Mouse (Mus musculus): ENCODE data around the gene Wwp2. TPM values are rescaled to one million over a fixed set of nuclear protein-coding genes. Genes with fewer than 3 reads are reported as not detected.
"Not testable (repeated sequence)": the region's sequence is repeated elsewhere in the genome, so short reads cannot be mapped to it uniquely, and the experiment has no call there.

Wwp2 gene
- total and polyA plus RNA-seq, 2 experiments = 11.8 to 15.0 TPM

DNA sequence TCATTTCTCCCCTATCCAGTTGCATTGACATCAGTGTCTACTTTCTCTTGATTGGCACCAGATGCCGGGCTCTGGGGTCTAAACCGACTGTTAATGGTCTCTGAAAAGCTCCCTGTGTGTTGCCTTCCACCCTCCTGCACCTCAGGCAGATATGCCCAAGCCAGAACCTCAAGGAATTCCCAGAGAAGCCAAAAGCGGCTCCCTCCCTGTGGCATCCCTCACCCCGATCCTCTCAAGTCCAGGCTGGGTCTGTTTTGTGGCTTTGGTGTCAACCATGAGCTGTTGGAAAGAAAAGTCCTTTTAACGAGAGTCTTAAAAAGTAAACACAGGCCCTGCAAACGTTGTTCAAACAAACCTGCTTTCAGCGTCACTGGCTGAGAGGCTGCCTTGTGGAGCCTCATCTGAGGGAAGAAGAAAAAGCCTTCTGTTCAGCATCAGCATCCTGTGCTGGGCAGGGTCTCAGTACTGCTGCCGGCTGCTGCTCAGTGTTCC, 32.7 kb downstream of the Wwp2 start:
- TF ChIP-seq POLR2A (IDR thresholded peaks at IDR 0.05; ENCODE audit: extremely low read depth, insufficient read depth, low read length) = no peak
- TF ChIP-seq CTCF (IDR thresholded peaks at IDR 0.05; ENCODE audit: low read depth, low read length) = no peak
- WGBS = 45% methylated on average over 8 of the region's 8 CpGs

DNA sequence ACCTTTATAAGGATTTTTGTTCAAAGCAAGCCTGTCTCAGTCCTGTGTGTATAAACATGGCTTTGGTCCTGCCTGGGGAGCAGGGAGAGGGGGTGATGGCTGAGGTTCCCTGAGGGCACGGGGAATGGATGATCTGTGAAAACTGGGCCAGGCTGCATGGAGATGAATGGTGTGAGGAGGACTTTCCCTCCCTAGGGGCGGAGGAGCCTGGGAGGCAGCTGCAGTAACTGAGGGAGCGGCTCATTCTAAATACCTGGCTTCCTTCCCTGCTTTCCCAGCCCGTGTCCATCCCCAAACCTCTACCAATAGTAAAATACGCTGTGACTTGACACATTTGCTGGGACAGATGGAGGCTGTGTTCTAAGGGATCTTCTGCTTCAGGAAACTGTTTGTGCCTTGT, 34.1 kb downstream of the Wwp2 start:
- Histone ChIP-seq H3K4me3 (ENCODE audit: insufficient read depth, low read depth, low read length) (no peak overlapping the region), H3K36me3 (ENCODE audit: control insufficient read depth, insufficient read depth, low read length) (peaks cover 3% of the 10 kb centered on the region), H3K79me2 (ENCODE audit: control insufficient read depth, insufficient read depth, low read length) (no peaks in the 10 kb centered on the region), H3K27me3 (ENCODE audit: control insufficient read depth, insufficient read depth, low read length) (no peaks in the 10 kb centered on the region), H3K9ac (ENCODE audit: low read depth, low read length) (no peak overlapping the region), H3K4me1 (ENCODE audit: control insufficient read depth, insufficient read depth, low read length) (0 out of 2 replicates have a peak, but pooled peaks cover 4% of the 10 kb centered on the region), H3K27ac (replicated peaks; ENCODE audit: insufficient read depth, low read depth, low read length) (no peak overlapping the region)
- TF ChIP-seq CTCF (IDR thresholded peaks at IDR 0.05; ENCODE audit: low read depth, low read length) (no peak), POLR2A (IDR thresholded peaks at IDR 0.05; ENCODE audit: extremely low read depth, insufficient read depth, low read length) (no peak)
- 94% methylated on average over 5 of the region's 5 CpGs for WGBS
- no peak for DNase-seq (ENCODE audit: extremely low read depth, low read depth, low spot score)

More for the DNA sequence above, 32.7 kb downstream of the Wwp2 start:
- Histone ChIP-seq H3K4me3 (ENCODE audit: insufficient read depth, low read depth, low read length) (no peak overlapping the region), H3K27ac (replicated peaks; ENCODE audit: insufficient read depth, low read depth, low read length) (no peak overlapping the region), H3K27me3 (ENCODE audit: control insufficient read depth, insufficient read depth, low read length) (no peaks in the 10 kb centered on the region), H3K79me2 (ENCODE audit: control insufficient read depth, insufficient read depth, low read length) (no peaks in the 10 kb centered on the region), H3K4me1 (ENCODE audit: control insufficient read depth, insufficient read depth, low read length) (0 out of 2 replicates have a peak, but pooled peaks cover 4% of the 10 kb centered on the region), H3K36me3 (ENCODE audit: control insufficient read depth, insufficient read depth, low read length) (peaks cover 3% of the 10 kb centered on the region), H3K9ac (ENCODE audit: low read depth, low read length) (no peak overlapping the region)
- DNase-seq (ENCODE audit: extremely low read depth, low read depth, low spot score) = no peak

DNA sequence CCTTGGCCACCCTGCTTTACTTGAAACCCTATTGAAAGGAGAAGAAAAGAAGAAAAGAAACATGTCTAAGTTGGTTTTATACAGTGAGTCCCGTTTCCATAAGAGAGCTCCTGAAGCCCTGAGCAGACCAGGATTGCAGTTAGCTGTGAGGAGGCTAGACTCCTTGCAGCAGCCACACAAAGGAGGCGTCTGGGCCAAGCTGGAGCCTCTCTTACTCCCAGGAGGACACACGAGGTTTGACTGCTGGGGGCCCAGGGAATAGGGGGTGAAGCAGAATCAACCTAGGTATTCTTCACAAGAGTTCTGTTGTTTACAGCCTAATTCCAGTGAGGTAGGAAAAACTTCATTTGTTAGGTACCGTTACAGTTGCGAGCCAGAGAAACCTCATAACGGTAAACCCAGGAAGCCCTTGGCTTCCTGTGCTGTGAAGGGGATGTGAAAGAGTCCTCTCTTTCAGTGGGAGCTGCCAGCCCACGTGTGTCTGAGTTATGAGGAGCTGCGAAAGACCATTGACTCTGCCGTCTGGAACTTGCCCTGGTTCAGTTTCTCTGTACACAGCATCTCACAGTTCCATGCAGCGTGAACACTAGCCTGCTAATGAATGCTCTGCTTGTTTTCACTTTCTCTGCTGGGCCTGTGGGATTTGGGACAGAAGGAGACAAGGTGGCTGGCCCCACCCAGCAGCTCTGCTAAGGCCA, 36.4 kb downstream of the Wwp2 start:
- TF ChIP-seq POLR2A (IDR thresholded peaks at IDR 0.05; ENCODE audit: extremely low read depth, insufficient read depth, low read length) (no peak), CTCF (IDR thresholded peaks at IDR 0.05; ENCODE audit: low read depth, low read length) (no peak)
- H3K27ac ChIP-seq (replicated peaks; ENCODE audit: insufficient read depth, low read depth, low read length) = no peak overlapping the region

DNA sequence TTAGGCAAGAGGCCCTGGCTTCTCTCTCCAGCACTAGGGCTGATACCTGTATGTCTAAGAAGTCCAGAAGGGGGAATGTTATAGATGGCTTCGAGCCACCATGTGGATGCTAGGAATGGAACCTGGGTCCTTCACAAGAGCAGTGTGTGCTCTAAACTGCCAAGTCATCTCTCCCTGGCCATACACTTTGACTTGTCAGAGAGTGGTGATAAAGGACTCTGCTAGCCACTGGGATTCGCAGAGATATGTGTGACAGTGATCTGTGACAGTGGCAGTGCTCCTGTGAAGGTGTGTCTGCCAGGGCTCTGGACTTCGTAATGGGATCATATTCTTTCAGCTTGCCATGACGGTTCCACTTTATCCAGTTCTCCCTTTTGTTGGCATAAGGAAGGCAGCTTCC, 37.2 kb downstream of the Wwp2 start:
- Histone ChIP-seq H3K79me2 (ENCODE audit: control insufficient read depth, insufficient read depth, low read length) (no peaks in the 10 kb centered on the region), H3K27me3 (ENCODE audit: control insufficient read depth, insufficient read depth, low read length) (no peaks in the 10 kb centered on the region), H3K36me3 (ENCODE audit: control insufficient read depth, insufficient read depth, low read length) (no peaks in the 10 kb centered on the region), H3K27ac (replicated peaks; ENCODE audit: insufficient read depth, low read depth, low read length) (no peak overlapping the region), H3K4me3 (ENCODE audit: insufficient read depth, low read depth, low read length) (no peak overlapping the region), H3K9ac (ENCODE audit: low read depth, low read length) (no peak overlapping the region), H3K4me1 (ENCODE audit: control insufficient read depth, insufficient read depth, low read length) (0 out of 2 replicates have a peak, but pooled peaks cover 4% of the 10 kb centered on the region)
- TF ChIP-seq CTCF (IDR thresholded peaks at IDR 0.05; ENCODE audit: low read depth, low read length) = no peak
- no peak for TF ChIP-seq POLR2A (IDR thresholded peaks at IDR 0.05; ENCODE audit: extremely low read depth, insufficient read depth, low read length)
- no peak for DNase-seq (ENCODE audit: extremely low read depth, low read depth, low spot score)
- WGBS = 95% methylated on average over 4 of the region's 4 CpGs

More for the DNA sequence above, 36.4 kb downstream of the Wwp2 start:
- Histone ChIP-seq H3K9ac (ENCODE audit: low read depth, low read length) (no peak overlapping the region), H3K79me2 (ENCODE audit: control insufficient read depth, insufficient read depth, low read length) (no peaks in the 10 kb centered on the region), H3K36me3 (ENCODE audit: control insufficient read depth, insufficient read depth, low read length) (no peaks in the 10 kb centered on the region), H3K4me3 (ENCODE audit: insufficient read depth, low read depth, low read length) (no peak overlapping the region), H3K4me1 (ENCODE audit: control insufficient read depth, insufficient read depth, low read length) (0 out of 2 replicates have a peak, but pooled peaks cover 4% of the 10 kb centered on the region), H3K27me3 (ENCODE audit: control insufficient read depth, insufficient read depth, low read length) (no peaks in the 10 kb centered on the region)
- 87% methylated on average over 10 of the region's 10 CpGs for WGBS
- DNase-seq (ENCODE audit: extremely low read depth, low read depth, low spot score) = no peak

- 80% methylated on average over 3 of the region's 3 CpGs for WGBS
- no peaks in the 10 kb centered on the region for H3K27me3 ChIP-seq (ENCODE audit: control insufficient read depth, insufficient read depth, low read length)
- H3K79me2 ChIP-seq (ENCODE audit: control insufficient read depth, insufficient read depth, low read length) = no peaks in the 10 kb centered on the region; the same call in 1 of the 2 replicates
- no peak overlapping the region for H3K4me3 ChIP-seq (ENCODE audit: insufficient read depth, low read depth, low read length)
- H3K9ac ChIP-seq (ENCODE audit: low read depth, low read length) = no peak overlapping the region
- H3K27ac ChIP-seq (replicated peaks; ENCODE audit: insufficient read depth, low read depth, low read length) = no peak overlapping the region
- no peak for TF ChIP-seq POLR2A (IDR thresholded peaks at IDR 0.05; ENCODE audit: extremely low read depth, insufficient read depth, low read length)
- no peak for TF ChIP-seq CTCF (IDR thresholded peaks at IDR 0.05; ENCODE audit: low read depth, low read length)
- peaks cover 7% of the 10 kb centered on the region; the same call in 1 of the 2 replicates for H3K4me1 ChIP-seq (ENCODE audit: control insufficient read depth, insufficient read depth, low read length)
- DNase-seq (ENCODE audit: extremely low read depth, low read depth, low spot score) = no peak
- H3K36me3 ChIP-seq (ENCODE audit: control insufficient read depth, insufficient read depth, low read length) = no peaks in the 10 kb centered on the region
These were observed 39.4 kb downstream of the Wwp2 start for GRCm38 (mm10) chr8:107475613-107476012.

- not testable (repeated sequence) for H3K27ac ChIP-seq (replicated peaks; ENCODE audit: insufficient read depth, low read depth, low read length); H3K36me3 ChIP-seq (ENCODE audit: control insufficient read depth, insufficient read depth, low read length); H3K79me2 ChIP-seq (ENCODE audit: control insufficient read depth, insufficient read depth, low read length); DNase-seq (ENCODE audit: extremely low read depth, low read depth, low spot score); H3K9ac ChIP-seq (ENCODE audit: low read depth, low read length); H3K4me1 ChIP-seq (ENCODE audit: control insufficient read depth, insufficient read depth, low read length); H3K27me3 ChIP-seq (ENCODE audit: control insufficient read depth, insufficient read depth, low read length); H3K4me3 ChIP-seq (ENCODE audit: insufficient read depth, low read depth, low read length)
- 96% methylated on average over 7 of the region's 7 CpGs for WGBS
These were observed 40.6 kb downstream of the Wwp2 start for GRCm38 (mm10) chr8:107476786-107477185.
